Mouse (Mus musculus) embryo, embryonic 11.5 days (tissue): ENCODE results near the gene Yif1b.
"Not testable (repeated sequence)": the region's sequence is repeated elsewhere in the genome, so short reads cannot be mapped to it uniquely, and the experiment has no call there.

ENCODE experiments used
- DNase-seq: peaks from one replicate; pipeline ENCODE4 v3.0.0-alpha.2; 2012; ENCODE audit warnings: low read depth, low spot score

Yif1b gene

GRCm38 (mm10) chr7:29238019-29238967 lies at the start of gene Yif1b:
Gene Yif1b, plus strand, starts transcription at chr7:29238329.
- peak; percentile 99 for DNase-seq

GRCm38 (mm10) chr7:29194230-29194629 lies 43.9 kb upstream of the Yif1b start:
- DNase-seq: not testable (repeated sequence)

GRCm38 (mm10) chr7:29202577-29202976 lies 35.6 kb upstream of the Yif1b start:
- no peak for DNase-seq

GRCm38 (mm10) chr7:29211013-29211412 lies 27.1 kb upstream of the Yif1b start:
- not testable (repeated sequence) for DNase-seq

- peak; percentile 67 for DNase-seq
Observed at GRCm38 (mm10) chr7:29211415-29212198, 26.5 kb upstream of the Yif1b start.

GRCm38 (mm10) chr7:29212199-29212765 lies 25.8 kb upstream of the Yif1b start:
- no peak for DNase-seq

GRCm38 (mm10) chr7:29212775-29213560 lies 25.2 kb upstream of the Yif1b start:
- DNase-seq: not testable (repeated sequence)

GRCm38 (mm10) chr7:29213675-29214082 lies 24.4 kb upstream of the Yif1b start, which contains the start of gene Catsperg1:
Gene Catsperg1, minus strand, starts transcription at chr7:29214035.
- DNase-seq: peak; percentile 46

- DNase-seq: no peak
Observed at GRCm38 (mm10) chr7:29214236-29214635, 23.9 kb upstream of the Yif1b start.

GRCm38 (mm10) chr7:29214846-29215245 lies 23.3 kb upstream of the Yif1b start:
- no peak for DNase-seq

- DNase-seq: no peak
Observed at GRCm38 (mm10) chr7:29224756-29225394, 13.3 kb upstream of the Yif1b start.

- no peak for DNase-seq
Observed at GRCm38 (mm10) chr7:29225520-29225919, 12.6 kb upstream of the Yif1b start.

GRCm38 (mm10) chr7:29228202-29228601 lies 9.9 kb upstream of the Yif1b start:
- no peak for DNase-seq

GRCm38 (mm10) chr7:29230560-29230959 lies 7.6 kb upstream of the Yif1b start:
- no peak for DNase-seq

GRCm38 (mm10) chr7:29231517-29231916 lies 6.6 kb upstream of the Yif1b start:
- DNase-seq: no peak

GRCm38 (mm10) chr7:29232247-29233013 lies 5.7 kb upstream of the Yif1b start, which contains the start of gene Kcnk6:
Gene Kcnk6, minus strand, starts transcription at chr7:29232515.
- no peak for DNase-seq

GRCm38 (mm10) chr7:29233745-29234144 lies 4.4 kb upstream of the Yif1b start:
- DNase-seq: no peak

- no peak for DNase-seq
Observed at GRCm38 (mm10) chr7:29234661-29235060, 3.5 kb upstream of the Yif1b start.

GRCm38 (mm10) chr7:29236593-29236992 lies 1.5 kb upstream of the Yif1b start:
- no peak for DNase-seq

GRCm38 (mm10) chr7:29237596-29237995 lies 533 bp upstream of the Yif1b start:
- not testable (repeated sequence) for DNase-seq
